Mouse (Mus musculus): ENCODE data around the gene Ccdc124. TPM values are rescaled to one million over a fixed set of nuclear protein-coding genes. Genes with fewer than 3 reads are reported as not detected.

Gene Ccdc124
- total and polyA plus RNA-seq, 3 experiments, result 36.2 to 82.0 (median 58.7) TPM

DNA sequence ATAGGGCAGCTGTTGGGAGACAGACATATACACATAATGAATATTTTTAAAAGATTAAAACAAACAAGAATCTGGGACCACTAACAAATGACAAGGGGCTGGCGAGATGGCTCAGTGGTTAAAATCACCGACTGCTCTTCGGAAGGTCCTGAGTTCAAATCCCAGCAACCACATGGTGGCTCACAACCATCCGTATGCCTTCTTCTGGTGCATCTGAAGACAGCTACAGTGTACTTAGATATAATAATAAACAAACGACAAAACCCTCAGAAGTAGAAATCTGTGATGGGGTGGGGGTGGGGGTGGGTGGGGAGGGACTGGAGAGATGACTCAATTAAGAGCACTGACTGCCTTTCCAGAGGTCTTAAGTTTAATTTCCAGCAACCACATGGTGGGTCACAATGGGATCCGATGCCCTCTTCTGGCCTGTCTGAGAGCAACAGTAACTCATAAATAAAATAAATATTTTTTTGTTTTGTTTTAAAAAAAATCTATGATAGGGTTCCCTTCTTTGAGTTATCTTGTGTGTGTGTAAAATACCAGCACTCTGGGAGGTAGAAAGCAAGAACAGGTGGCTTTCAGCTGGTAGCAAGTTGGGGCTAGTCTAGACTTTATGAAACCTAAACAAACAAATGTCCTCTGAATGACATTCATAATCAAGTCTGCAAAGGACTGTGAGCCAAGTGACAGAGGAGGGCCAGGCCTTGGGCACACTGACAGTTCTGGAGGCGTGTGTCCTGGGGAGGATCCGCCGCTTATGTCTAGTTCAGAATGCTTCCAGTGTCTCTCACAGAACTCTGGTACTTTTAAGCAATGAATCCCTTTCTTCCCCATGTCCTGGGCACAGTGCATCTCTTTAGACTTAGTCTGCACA is 46.6 kb upstream of the Ccdc124 start:
- no peak overlapping the region for H3K4me2 ChIP-seq (ENCODE audit: insufficient read depth, low read depth, poor library complexity, severe bottlenecking)
- H3K9ac ChIP-seq (ENCODE audit: insufficient read depth, low read depth), result no peak overlapping the region
- no peaks in the 10 kb centered on the region for H3K27me3 ChIP-seq (replicated peaks)
- TF ChIP-seq MYC (IDR thresholded peaks at IDR 0.05; ENCODE audit: low read depth, low read length), result 0 out of 2 replicates have a peak, but pooled peaks have one; percentile 56
- peak in 1 of 2 experiments; percentile 29; a peak in 2 of 4 replicates for TF ChIP-seq CTCF (conservative IDR thresholded peaks at IDR 0.05 in 1 of 2, IDR thresholded peaks at IDR 0.05 in 1 of 2; ENCODE audit: low read depth in 2 of 2, low read length in 2 of 2)
- TF ChIP-seq POLR2AphosphoS2 (IDR thresholded peaks at IDR 0.05; ENCODE audit: low read depth, low read length), result no peak
- H3K79me2 ChIP-seq (replicated peaks; ENCODE audit: control insufficient read depth, extremely low read depth, insufficient read depth, poor library complexity, severe bottlenecking), result no peaks in the 10 kb centered on the region
- dilution Hi-C loops (cut with MboI; ENCODE audit: extremely low pct_ligation_motif_present, extremely low pct_unique_long_range_greater_than_20kb, low sequenced_read_pairs), result no loop called here
- H3K36me3 ChIP-seq (replicated peaks in 1 of 2; ENCODE audit: control insufficient read depth in 1 of 2, insufficient read depth in 1 of 2, low read length in 1 of 2), result peaks cover 34 to 61% of the 10 kb centered on the region in 2 experiments
- no peak overlapping the region for H3K27ac ChIP-seq (ENCODE audit: insufficient read depth, low read depth)
- no peak overlapping the region for H3K4me3 ChIP-seq (replicated peaks in 1 of 3; ENCODE audit: low read depth in 2 of 3, low read length in 2 of 3, poor library complexity in 1 of 3)
- no peak for DNase-seq (ENCODE audit: extremely low read depth)
- in situ Hi-C loops (cut with MboI; ENCODE audit: low pct_ligation_motif_present, low pct_unique_long_range_greater_than_20kb, low sequenced_read_pairs), result no loop called here
- H3K9me3 ChIP-seq (replicated peaks; ENCODE audit: low read length), result no peaks in the 10 kb centered on the region
- no peaks in the 10 kb centered on the region for H3K4me1 ChIP-seq (ENCODE audit: control insufficient read depth in 1 of 2, insufficient read depth in 2 of 2)

DNA sequence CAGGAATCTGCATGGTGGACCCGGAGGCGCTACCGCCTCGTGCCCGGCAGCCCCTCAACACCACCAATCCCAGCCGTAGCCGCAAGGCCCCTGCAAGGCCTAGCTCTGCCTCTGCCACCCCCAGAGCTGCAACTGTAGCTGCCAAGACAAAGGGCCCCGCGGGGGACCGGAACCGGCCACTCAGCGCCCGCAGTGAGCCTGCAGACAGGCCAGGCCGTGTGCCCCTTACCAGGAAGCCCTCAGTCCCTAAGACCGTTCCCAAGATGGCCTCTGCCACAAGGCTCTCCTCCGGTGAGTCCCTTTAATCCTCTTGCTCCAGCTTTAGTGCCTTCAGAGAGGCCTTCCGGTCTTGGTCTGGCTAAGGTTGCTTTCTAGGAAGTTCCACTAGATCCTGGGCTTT is 41.0 kb upstream of the Ccdc124 start:
- no peak overlapping the region for H3K9ac ChIP-seq (ENCODE audit: insufficient read depth, low read depth)
- no peaks in the 10 kb centered on the region for H3K27me3 ChIP-seq (replicated peaks)
- in situ Hi-C loops (cut with MboI; ENCODE audit: low pct_ligation_motif_present, low pct_unique_long_range_greater_than_20kb, low sequenced_read_pairs), result no loop called here
- no peak overlapping the region for H3K4me3 ChIP-seq (replicated peaks in 1 of 3; ENCODE audit: low read depth in 2 of 3, low read length in 2 of 3, poor library complexity in 1 of 3)
- no peaks in the 10 kb centered on the region for H3K9me3 ChIP-seq (replicated peaks; ENCODE audit: low read length)
- no peak overlapping the region for H3K27ac ChIP-seq (ENCODE audit: insufficient read depth, low read depth)
- TF ChIP-seq JUND (conservative IDR thresholded peaks at IDR 0.05; ENCODE audit: low read depth, low read length) (no peak), RAD21 (IDR thresholded peaks at IDR 0.05; ENCODE audit: low read depth, low read length) (no peak), HCFC1 (IDR thresholded peaks at IDR 0.05; ENCODE audit: low read depth, low read length) (no peak), POLR2AphosphoS2 (IDR thresholded peaks at IDR 0.05; ENCODE audit: low read depth, low read length) (no peak), E2F4 (IDR thresholded peaks at IDR 0.05; ENCODE audit: insufficient replicate concordance, low read depth, low read length) (no peak), IRF4 (IDR thresholded peaks at IDR 0.05; ENCODE audit: low read depth, low read length) (no peak), ZMIZ1 (IDR thresholded peaks at IDR 0.05; ENCODE audit: low read depth, low read length) (no peak), GABPA (IDR thresholded peaks at IDR 0.05; ENCODE audit: insufficient replicate concordance, low read depth, low read length) (no peak), ETS1 (conservative IDR thresholded peaks at IDR 0.05; ENCODE audit: low read depth, low read length) (no peak), MXI1 (IDR thresholded peaks at IDR 0.05; ENCODE audit: low read depth, low read length) (no peak), CHD2 (IDR thresholded peaks at IDR 0.05; ENCODE audit: low read length) (no peak), PAX5 (IDR thresholded peaks at IDR 0.05; ENCODE audit: low read length) (no peak), USF2 (conservative IDR thresholded peaks at IDR 0.05; ENCODE audit: low read depth, low read length) (no peak), KAT2A (IDR thresholded peaks at IDR 0.05; ENCODE audit: insufficient replicate concordance, low read length) (no peak), UBTF (IDR thresholded peaks at IDR 0.05; ENCODE audit: low read depth, low read length) (no peak), MAFK (IDR thresholded peaks at IDR 0.05; ENCODE audit: insufficient replicate concordance, low read length) (no peak), TCF12 (IDR thresholded peaks at IDR 0.05; ENCODE audit: low read depth, low read length) (no peak), EP300 (IDR thresholded peaks at IDR 0.05; ENCODE audit: low read length) (no peak), TBP (conservative IDR thresholded peaks at IDR 0.05; ENCODE audit: low read depth, low read length) (no peak), NRF1 (IDR thresholded peaks at IDR 0.05; ENCODE audit: low read depth, low read length) (no peak)
- no peak for DNase-seq (ENCODE audit: extremely low read depth)
- peaks cover 80 to 91% of the 10 kb centered on the region in 2 experiments for H3K36me3 ChIP-seq (replicated peaks in 1 of 2; ENCODE audit: control insufficient read depth in 1 of 2, insufficient read depth in 1 of 2, low read length in 1 of 2)
- H3K79me2 ChIP-seq (replicated peaks; ENCODE audit: control insufficient read depth, extremely low read depth, insufficient read depth, poor library complexity, severe bottlenecking), result 0 out of 2 replicates have a peak, but pooled peaks cover 6% of the 10 kb centered on the region
- no peak overlapping the region for H3K4me2 ChIP-seq (ENCODE audit: insufficient read depth, low read depth, poor library complexity, severe bottlenecking)
- peaks cover 0 to 8% of the 10 kb centered on the region in 2 experiments; a peak in 2 of 4 replicates for H3K4me1 ChIP-seq (ENCODE audit: control insufficient read depth in 1 of 2, insufficient read depth in 2 of 2)
- dilution Hi-C loops (cut with MboI; ENCODE audit: extremely low pct_ligation_motif_present, extremely low pct_unique_long_range_greater_than_20kb, low sequenced_read_pairs), result no loop called here

Measured in CH12.LX (cell line).